Mouse (Mus musculus) brain, embryonic 14.5 days (tissue): ENCODE results near the gene Pik3r4. TPM values are rescaled to one million over a fixed set of nuclear protein-coding genes. Genes with fewer than 3 reads are reported as not detected.
"Not testable (repeated sequence)": the region's sequence is repeated elsewhere in the genome, so short reads cannot be mapped to it uniquely, and the experiment has no call there.

Experiments used
- DNase-seq: peaks from one replicate; pipeline ENCODE4 v3.0.0-alpha.2; 2011; ENCODE audit warnings: low read depth
- CTCF ChIP-seq: fragments of 200-500 bp; IDR thresholded peaks from 2 replicates; pipeline ENCODE4 v1.5.1; 2012; ENCODE audit warnings: inconsistent platforms, mild to moderate bottlenecking, moderate library complexity, borderline replicate concordance; ENCODE audit not compliant: insufficient read depth, insufficient read length; ENCODE audit errors: extremely low read depth
- POLR2A ChIP-seq: fragments of 200-500 bp; IDR thresholded peaks from 2 replicates; pipeline ENCODE4 v1.6.1; 2012; ENCODE audit warnings: mild to moderate bottlenecking, inconsistent platforms, borderline replicate concordance; ENCODE audit not compliant: poor library complexity, insufficient read depth, insufficient read length, severe bottlenecking; ENCODE audit errors: extremely low read depth
- polyA plus RNA-seq: library from polyadenylated mRNA; depleted of rRNA; stranded (reverse); fragments of >200 nt; gene quantifications from 2 replicates; pipeline ENCODE4 v1.2.3, GENCODE M21; 2012; rRNA removed

Pik3r4 gene
- 17.0 and 23.5 TPM in 2 replicates for polyA plus RNA-seq

GRCm38 (mm10) chr9:105642460-105643371 is at the start of gene Pik3r4:
Gene Pik3r4 (plus strand): TSS chr9:105642978.
- TF ChIP-seq POLR2A, result peak; percentile 55; the same call in 1 of the 2 replicates
- TF ChIP-seq CTCF, result no peak
- peak; percentile 97 for DNase-seq

DNA sequence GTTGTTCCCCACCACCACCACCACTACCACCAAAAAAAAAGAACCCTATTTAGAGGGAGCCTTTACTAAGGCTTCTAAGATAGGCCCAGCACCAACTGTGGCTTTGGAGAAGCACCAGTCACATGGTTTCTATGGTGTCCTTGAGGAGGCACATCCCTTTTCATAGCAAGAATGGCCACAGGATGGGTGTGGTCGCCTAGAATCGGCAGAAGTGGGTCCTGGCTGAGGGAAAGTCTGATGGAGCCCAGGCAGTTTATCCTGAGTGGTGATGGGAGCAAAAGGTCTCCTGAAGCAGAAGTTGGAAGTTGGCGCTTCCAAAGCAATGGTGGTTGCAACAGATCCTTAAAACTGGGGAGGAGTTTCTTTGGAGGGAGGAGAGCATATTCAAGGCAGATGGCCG is 43.9 kb upstream of the Pik3r4 start:
- TF ChIP-seq POLR2A, result no peak
- no peak for TF ChIP-seq CTCF
- no peak for DNase-seq

DNA sequence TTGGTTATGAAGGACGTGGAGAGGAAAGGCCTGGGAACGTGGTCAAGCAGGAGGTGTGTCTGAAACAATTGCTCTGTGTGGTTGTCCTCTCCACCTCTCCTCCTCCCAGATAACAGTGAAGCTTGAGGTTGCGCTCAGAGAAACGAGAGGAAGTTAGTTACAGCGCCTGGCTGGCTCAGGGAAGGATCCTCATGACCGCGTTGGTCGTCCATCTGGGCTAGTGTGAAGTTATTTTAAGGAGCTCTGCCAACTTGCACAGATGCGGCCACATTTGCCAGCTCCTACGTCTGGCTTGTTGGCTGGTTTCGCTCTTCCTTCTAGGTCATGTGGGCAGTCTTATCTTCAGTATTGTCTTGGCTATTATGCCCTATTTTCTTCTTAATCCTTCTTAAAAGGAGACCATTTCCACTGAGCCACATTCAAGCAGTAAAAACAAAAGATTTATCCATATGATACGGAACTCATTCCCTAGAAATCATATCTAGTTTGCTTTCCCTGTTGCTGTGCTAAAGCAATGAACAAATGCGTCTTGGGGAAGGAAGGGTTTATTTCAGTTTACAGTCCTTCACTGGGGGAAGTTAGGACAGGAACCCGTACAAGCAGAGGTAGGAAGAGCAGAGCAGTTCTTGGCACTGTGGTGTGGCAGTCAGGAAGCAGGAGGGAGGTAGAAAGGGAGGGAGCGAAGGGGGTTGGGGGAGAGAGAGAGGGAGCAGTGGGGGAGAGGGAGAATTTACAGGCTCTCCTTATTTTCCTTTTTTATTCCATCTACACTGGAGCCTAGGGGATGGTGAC is 30.6 kb upstream of the Pik3r4 start:
- DNase-seq, result peak; percentile 72
- no peak for TF ChIP-seq POLR2A
- no peak for TF ChIP-seq CTCF

- peak; percentile 71 for DNase-seq
- no peak for TF ChIP-seq CTCF
These were observed 29.9 kb upstream of the Pik3r4 start for GRCm38 (mm10) chr9:105612919-105613318.

DNA sequence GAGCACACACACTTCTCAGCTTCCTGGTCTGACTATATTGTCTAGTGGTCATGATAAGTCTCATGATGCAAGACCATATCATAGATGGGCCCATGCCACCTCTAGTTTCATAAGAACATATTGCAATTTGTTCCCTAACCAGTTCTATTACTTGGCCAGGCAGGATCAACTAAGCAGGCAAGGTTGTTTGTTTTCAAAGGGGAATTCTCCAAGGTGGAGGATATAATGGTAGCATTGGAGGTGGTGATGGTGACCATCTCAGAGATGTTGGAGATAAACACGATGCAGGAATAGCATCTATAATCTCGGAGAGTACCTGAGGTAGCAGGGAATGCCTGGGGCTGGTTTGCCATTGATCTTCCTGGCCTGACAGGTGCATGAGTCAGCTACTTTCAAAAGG is 26.8 kb upstream of the Pik3r4 start:
- DNase-seq, result no peak
- TF ChIP-seq POLR2A (no peak), CTCF (no peak)

- DNase-seq, result peak; percentile 80
- peak; percentile 76; the same call in 1 of the 2 replicates for TF ChIP-seq CTCF
These were observed 25.5 kb upstream of the Pik3r4 start for GRCm38 (mm10) chr9:105617274-105617673.

- no peak for TF ChIP-seq POLR2A
- no peak for TF ChIP-seq CTCF
- no peak for DNase-seq
These were observed 8.8 kb upstream of the Pik3r4 start for GRCm38 (mm10) chr9:105633961-105634360.

GRCm38 (mm10) chr9:105641377-105641776 is 1.4 kb upstream of the Pik3r4 start:
- DNase-seq, result not testable (repeated sequence)

DNA sequence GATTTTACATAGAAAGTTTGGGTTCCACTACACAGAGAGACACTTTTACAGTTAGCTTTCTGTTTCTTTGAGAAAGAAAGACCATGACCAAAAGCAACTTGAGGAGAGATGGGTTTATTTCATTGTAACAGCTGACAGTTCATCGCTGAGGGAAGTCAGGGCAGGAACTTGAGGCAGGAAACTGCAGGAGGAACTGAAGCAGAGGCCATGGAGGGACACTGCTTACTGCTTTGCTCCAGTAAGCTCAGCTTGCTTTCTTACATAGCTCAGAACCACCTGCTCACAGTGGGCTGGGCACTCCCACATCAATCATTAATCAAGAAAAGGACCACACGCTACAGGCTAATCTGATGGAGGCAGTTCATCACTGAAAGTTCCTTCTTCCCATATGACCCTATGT is 13.4 kb downstream of the Pik3r4 start:
- TF ChIP-seq POLR2A (no peak), CTCF (no peak)
- DNase-seq, result no peak

DNA sequence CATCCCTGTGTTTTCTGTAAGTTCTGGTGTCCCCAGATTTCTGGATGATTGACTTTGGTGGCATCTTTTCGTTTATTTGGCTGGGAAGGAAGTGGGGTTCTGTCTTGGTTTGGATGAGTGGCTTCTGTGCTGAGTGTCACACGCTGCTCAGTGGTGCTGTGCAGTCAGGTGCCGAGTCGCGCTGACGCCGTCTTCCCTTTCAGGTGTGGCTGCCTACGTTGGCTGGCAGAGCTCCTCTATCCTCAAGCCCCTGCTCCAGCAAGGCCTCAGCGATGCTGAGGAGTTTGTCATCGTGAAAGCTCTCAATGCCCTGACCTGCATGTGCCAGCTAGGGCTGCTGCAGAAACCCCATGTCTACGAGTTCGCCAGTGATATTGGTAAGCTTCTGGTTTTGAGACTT is 15.4 kb downstream of the Pik3r4 start:
- no peak for DNase-seq
- TF ChIP-seq CTCF, result no peak
- no peak for TF ChIP-seq POLR2A

DNA sequence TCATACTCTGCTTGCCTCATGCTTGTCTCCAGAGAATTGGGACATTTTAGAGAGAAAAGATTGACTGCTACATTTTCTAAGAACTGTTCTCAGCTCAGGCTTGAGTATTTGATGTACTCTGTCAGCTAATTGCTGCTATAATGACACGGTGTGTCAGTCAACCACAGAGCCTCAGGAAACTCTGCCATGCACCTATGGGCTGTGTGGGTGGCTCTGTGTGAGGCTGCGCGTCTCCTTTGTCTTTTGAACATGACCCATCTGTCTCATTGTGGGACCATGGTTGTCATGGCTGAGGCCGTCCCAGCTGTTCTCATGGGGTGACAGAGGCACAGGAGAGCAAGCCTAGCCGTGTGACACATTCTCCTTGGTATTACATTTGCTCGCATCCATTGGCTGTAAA is 17.1 kb downstream of the Pik3r4 start:
- peak; percentile 50 for DNase-seq
- TF ChIP-seq POLR2A, result no peak
- TF ChIP-seq CTCF, result no peak

- TF ChIP-seq CTCF, result no peak
- TF ChIP-seq POLR2A, result no peak
- DNase-seq, result no peak
These were observed 22.5 kb downstream of the Pik3r4 start for GRCm38 (mm10) chr9:105665269-105665668.
